Mouse (Mus musculus) forebrain, embryonic 14.5 days (tissue): ENCODE data around the gene Ybx1. TPM values are rescaled to one million over a fixed set of nuclear protein-coding genes. Genes with fewer than 3 reads are reported as not detected.
"Not testable (repeated sequence)": the region's sequence is repeated elsewhere in the genome, so short reads cannot be mapped to it uniquely, and the experiment has no call there.

ENCODE experiments used
- ATAC-seq: fragments of 200-750 bp; cut with Nextera tagmentation; 2 replicates; pipeline ENCODE4 v1.8.0; 2017; ENCODE audit warnings: mild to moderate bottlenecking, moderate library complexity
- DNase-seq: peaks from one replicate; pipeline ENCODE4 v3.0.0-alpha.2; 2015; ENCODE audit warnings: low spot score
- H3K27ac ChIP-seq: fragments of 300-500 bp; sonication (generic); 2 replicates; pipeline ENCODE4 v1.5.1; 2014; ENCODE audit warnings: low read depth, mild to moderate bottlenecking, control low read depth, low read length, moderate library complexity
- H3K27me3 ChIP-seq: fragments of 300-500 bp; sonication (generic); replicated peaks from 2 replicates; pipeline ENCODE4 v1.6.1; 2014; ENCODE audit warnings: low read length, control low read depth, mixed read lengths; ENCODE audit not compliant: control insufficient read depth, insufficient read depth
- H3K36me3 ChIP-seq: fragments of 300-500 bp; sonication (generic); 2 replicates; pipeline ENCODE4 v1.6.1; 2014; ENCODE audit warnings: low read length, control low read depth; ENCODE audit not compliant: control insufficient read depth, insufficient read depth
- H3K4me1 ChIP-seq: fragments of 300-500 bp; sonication (generic); 2 replicates; pipeline ENCODE4 v1.6.1; 2014; ENCODE audit warnings: antibody characterized with exemption, low read length, control low read depth; ENCODE audit not compliant: control insufficient read depth, insufficient read depth
- H3K4me2 ChIP-seq: fragments of 300-500 bp; sonication (generic); 2 replicates; pipeline ENCODE4 v1.6.1; 2014; ENCODE audit warnings: mild to moderate bottlenecking, control low read depth, low read length
- H3K4me3 ChIP-seq: fragments of 300-500 bp; sonication (generic); 2 replicates; pipeline ENCODE4 v1.5.1; 2014; ENCODE audit warnings: low read depth, low read length, control low read depth
- H3K9ac ChIP-seq: fragments of 300-500 bp; sonication (generic); 2 replicates; pipeline ENCODE4 v1.6.1; 2014; ENCODE audit warnings: mild to moderate bottlenecking, low read length, control low read depth, moderate library complexity
- H3K9me3 ChIP-seq: fragments of 300-500 bp; sonication (generic); replicated peaks from 2 replicates; pipeline ENCODE4 v1.6.1; 2016; ENCODE audit warnings: low read length, control low read depth, mixed read lengths; ENCODE audit not compliant: control insufficient read depth
- WGBS: fragments of 180-500 bp; shearing (Covaris S2); extraction: QIAGEN DNeasy Blood & Tissue Kit; methylation state at CpG from one replicate; pipeline ENCODE4 v1.1.7; 2014; 5-methylcytosine and 5-hydroxymethylcytosine counted together
- polyA plus RNA-seq: library from polyadenylated mRNA; unstranded; fragments of >200 nt; fragmentation: Nextera tagmentation; extraction: Ambion mirVana; gene quantifications from 2 replicates; pipeline ENCODE4 v1.2.1, GENCODE M21; 2014

Gene Ybx1
- polyA plus RNA-seq, 1 experiment from 2014 or later: 963 TPM

DNA sequence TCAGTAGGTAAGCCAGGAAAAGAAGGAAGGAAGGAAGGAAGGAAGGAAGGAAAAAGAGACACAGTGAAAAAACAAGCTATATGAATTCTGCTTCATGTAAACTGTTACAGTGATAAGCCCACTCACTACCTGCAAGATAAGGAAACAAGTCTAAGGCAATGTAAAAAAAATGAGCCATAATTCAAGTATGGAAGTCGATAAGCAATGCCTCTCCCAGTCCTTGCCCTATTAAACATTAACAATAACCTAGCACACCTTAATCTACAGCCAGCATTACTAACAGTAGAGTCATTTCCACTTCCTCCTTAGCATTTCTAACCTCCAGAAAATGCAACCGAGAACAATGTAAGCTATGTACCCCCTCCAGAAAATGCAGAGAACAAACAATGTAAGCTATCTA lies 9.1 kb downstream of the Ybx1 start:
- Histone ChIP-seq H3K4me3 (no peak overlapping the region), H3K9ac (no peak overlapping the region), H3K9me3 (no peaks in the 10 kb centered on the region), H3K27ac (no peak overlapping the region), H3K4me2 (no peak overlapping the region), H3K4me1 (peaks cover 8% of the 10 kb centered on the region; the same call in 1 of the 2 replicates), H3K36me3 (peaks cover 65% of the 10 kb centered on the region), H3K27me3 (no peaks in the 10 kb centered on the region)
- ATAC-seq (no peak), DNase-seq (no peak)
- 81% methylated on average over 2 of the region's 2 CpGs for WGBS

DNA sequence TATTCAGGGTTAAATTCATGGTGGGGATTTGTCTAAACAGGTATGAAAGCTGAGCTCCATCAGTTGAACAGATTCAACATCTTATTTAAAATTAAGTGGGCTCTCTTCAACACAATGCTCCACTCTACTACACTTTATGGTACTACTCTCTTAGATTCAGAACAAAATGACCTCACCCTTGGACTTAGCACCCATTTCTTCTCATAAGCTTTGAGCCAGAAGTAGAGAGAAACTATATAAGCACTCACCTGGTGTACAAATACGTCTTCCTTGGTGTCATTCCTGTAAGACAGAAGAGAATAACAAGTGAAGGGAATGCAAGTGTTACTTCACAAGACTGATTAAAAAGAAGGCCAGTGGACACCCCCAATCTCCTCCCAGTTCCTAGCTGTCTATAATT lies 9.5 kb downstream of the Ybx1 start:
- H3K36me3 ChIP-seq: peaks cover 70% of the 10 kb centered on the region
- WGBS: 92% methylated on average over 1 of the region's 1 CpGs

DNA sequence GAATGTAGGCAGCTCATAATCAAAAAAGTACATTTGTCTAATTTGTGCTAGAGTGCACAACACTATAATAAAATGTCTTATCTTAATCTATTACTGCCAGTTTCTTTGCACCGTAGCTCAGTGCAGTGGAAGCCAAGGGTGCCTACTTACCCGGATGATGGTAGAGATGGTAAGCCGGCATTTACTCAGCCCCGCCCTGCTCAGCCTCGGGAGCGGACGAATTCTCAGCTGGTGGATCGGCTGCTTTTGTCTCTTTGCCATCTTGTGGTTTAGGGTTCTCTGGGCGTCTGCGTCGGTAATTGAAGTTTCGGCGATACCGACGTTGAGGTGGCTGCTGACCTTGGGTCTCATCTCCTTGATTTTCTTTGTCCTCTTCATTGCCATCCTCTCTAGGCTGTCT lies 15.6 kb downstream of the Ybx1 start:
- peaks cover 92% of the 10 kb centered on the region for H3K36me3 ChIP-seq
- not testable (repeated sequence) for H3K27ac ChIP-seq, H3K9me3 ChIP-seq, H3K4me2 ChIP-seq, H3K4me3 ChIP-seq, H3K4me1 ChIP-seq, H3K9ac ChIP-seq, DNase-seq, H3K27me3 ChIP-seq, ATAC-seq
- 87% methylated on average over 15 of the region's 15 CpGs for WGBS

More for the DNA sequence above, 9.5 kb downstream of the Ybx1 start:
- ATAC-seq: no peak
- H3K9ac ChIP-seq: no peak overlapping the region
- H3K4me2 ChIP-seq: no peak overlapping the region
- H3K4me3 ChIP-seq: no peak overlapping the region
- DNase-seq: no peak
- H3K27ac ChIP-seq: no peak overlapping the region
- H3K9me3 ChIP-seq: no peaks in the 10 kb centered on the region
- no peaks in the 10 kb centered on the region for H3K27me3 ChIP-seq
- H3K4me1 ChIP-seq: peaks cover 6% of the 10 kb centered on the region; the same call in 1 of the 2 replicates

DNA sequence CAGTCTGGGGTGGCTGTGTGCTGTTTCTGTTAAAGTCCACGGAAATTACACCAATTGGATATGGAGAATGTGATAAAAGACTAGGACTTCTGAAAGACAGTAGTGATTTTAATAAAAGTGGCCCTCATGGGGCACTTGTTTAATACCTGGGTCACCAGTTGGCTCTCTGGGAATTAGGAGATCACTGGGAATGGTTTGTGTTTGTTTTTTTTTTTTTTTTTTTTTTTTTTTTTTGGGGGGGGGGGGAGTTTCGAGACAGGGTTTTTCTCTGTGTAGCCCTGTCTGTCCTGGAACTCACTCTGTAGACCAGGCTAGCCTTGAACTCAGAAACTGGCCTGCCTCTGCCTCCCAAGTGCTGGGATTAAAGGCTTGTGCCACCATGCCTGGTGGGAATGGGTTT lies 18.7 kb downstream of the Ybx1 start:
- ATAC-seq (no peak), DNase-seq (no peak)
- Histone ChIP-seq H3K27ac (no peak overlapping the region), H3K4me3 (no peak overlapping the region), H3K36me3 (peaks cover 92% of the 10 kb centered on the region), H3K4me2 (no peak overlapping the region), H3K9ac (no peak overlapping the region), H3K27me3 (no peaks in the 10 kb centered on the region), H3K9me3 (no peaks in the 10 kb centered on the region), H3K4me1 (no peaks in the 10 kb centered on the region)
- WGBS: 83% methylated on average over 2 of the region's 2 CpGs

DNA sequence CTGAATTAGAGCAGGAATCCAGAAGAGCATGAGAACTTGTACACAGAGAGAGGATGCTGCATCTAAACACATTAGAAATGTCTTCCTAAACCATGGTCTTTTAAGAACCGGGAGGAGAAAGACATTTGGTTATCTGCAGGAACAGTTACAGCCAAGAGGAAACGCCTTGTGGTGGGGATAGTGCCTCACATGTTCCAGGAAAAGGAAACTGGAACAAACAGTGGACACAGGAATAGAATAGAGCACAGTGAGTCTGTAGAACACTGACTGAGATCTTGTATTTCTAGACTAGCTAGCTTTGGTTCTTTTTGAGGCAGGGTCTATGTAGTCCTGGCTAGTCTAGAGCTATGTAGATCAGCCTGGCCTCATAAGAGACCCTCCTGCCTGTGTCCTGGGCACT lies 19.2 kb downstream of the Ybx1 start:
- ATAC-seq: no peak
- no peak overlapping the region for H3K4me3 ChIP-seq
- H3K9ac ChIP-seq: no peak overlapping the region
- 90% methylated on average over 2 of the region's 2 CpGs for WGBS
- DNase-seq: no peak
- no peak overlapping the region for H3K4me2 ChIP-seq
- no peaks in the 10 kb centered on the region for H3K9me3 ChIP-seq
- no peak overlapping the region for H3K27ac ChIP-seq
- H3K27me3 ChIP-seq: no peaks in the 10 kb centered on the region
- H3K4me1 ChIP-seq: no peaks in the 10 kb centered on the region
- H3K36me3 ChIP-seq: peaks cover 92% of the 10 kb centered on the region

DNA sequence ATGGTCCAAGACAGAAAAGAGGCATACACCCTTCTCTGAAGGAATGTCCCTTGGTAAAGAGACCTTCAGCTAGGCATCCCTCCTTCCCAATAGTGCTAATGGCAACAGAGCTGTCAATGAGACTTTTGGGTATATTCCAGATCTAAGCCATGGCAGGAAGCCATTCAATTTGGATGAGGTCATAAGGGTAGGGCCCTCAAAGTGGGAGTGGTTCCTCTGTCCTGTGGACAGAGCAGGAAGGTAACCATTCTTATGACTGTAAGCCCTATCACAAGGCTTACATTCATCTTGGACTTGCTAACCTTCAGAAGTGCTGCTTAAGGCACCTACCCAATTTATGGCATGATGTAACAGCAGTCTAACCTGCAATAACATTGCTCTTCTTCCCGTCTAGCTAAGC lies 19.8 kb downstream of the Ybx1 start:
- H3K9me3 ChIP-seq: no peaks in the 10 kb centered on the region
- H3K4me1 ChIP-seq: no peaks in the 10 kb centered on the region
- H3K27ac ChIP-seq: no peak overlapping the region
- no peak overlapping the region for H3K4me2 ChIP-seq
- H3K9ac ChIP-seq: no peak overlapping the region
- ATAC-seq: no peak
- no peak for DNase-seq
- 83% methylated on average over 1 of the region's 1 CpGs for WGBS
- H3K36me3 ChIP-seq: peaks cover 92% of the 10 kb centered on the region
- H3K27me3 ChIP-seq: no peaks in the 10 kb centered on the region
- H3K4me3 ChIP-seq: no peak overlapping the region

DNA sequence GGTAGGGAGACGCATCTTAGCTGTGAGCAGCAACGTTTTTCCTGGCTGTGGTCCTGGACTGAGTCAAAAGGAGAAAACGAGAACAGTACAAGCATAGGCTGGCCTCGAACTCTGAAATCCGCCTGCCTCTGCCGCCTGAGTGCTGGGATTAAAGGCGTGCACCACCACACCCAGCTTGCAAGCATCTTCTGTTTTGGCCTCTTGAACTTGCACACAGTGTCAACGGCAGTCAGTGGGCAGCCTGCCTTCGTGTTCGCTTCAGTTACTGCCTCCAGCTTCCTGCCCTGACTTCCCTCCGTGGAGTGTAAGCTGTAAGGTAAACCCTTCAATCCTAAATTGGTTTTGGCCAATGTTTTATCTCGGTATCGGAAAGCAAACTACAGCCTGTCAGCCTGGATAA lies 27.8 kb downstream of the Ybx1 start:
- WGBS: 79% methylated on average over 13 of the region's 13 CpGs
- no peaks in the 10 kb centered on the region for H3K9me3 ChIP-seq
- H3K36me3 ChIP-seq: peaks cover 28% of the 10 kb centered on the region
- no peak overlapping the region for H3K27ac ChIP-seq
- no peaks in the 10 kb centered on the region for H3K4me1 ChIP-seq
- no peak overlapping the region for H3K4me2 ChIP-seq
- H3K9ac ChIP-seq: no peak overlapping the region
- H3K4me3 ChIP-seq: no peak overlapping the region
- no peak for ATAC-seq
- DNase-seq: no peak
- H3K27me3 ChIP-seq: no peaks in the 10 kb centered on the region

DNA sequence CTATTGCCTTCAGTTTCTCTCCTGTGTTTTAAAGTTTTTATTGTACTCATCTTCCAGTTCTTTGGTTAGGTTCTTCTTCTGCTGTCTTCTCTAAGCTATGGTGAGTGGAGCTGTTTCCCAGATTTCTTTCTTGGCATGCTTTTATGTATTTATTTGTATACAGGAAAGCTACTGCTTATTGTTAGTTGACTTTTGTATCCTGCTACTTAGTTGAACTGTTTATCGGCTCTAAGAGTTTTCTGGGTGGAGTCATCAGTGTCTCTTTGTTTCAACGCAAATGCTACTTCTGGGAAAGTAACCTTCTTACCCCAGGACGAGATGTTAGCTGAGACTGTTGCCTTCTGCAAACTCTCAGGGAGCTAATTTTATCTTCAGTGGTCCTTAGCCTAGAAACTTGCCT lies 30.9 kb downstream of the Ybx1 start:
- Histone ChIP-seq H3K9ac (no peak overlapping the region), H3K4me2 (no peak overlapping the region), H3K9me3 (no peaks in the 10 kb centered on the region), H3K27me3 (no peaks in the 10 kb centered on the region), H3K27ac (no peak overlapping the region), H3K36me3 (peaks cover 3% of the 10 kb centered on the region; the same call in 1 of the 2 replicates), H3K4me1 (no peaks in the 10 kb centered on the region), H3K4me3 (no peak overlapping the region)
- DNase-seq: no peak
- 67% methylated on average over 3 of the region's 3 CpGs for WGBS
- no peak for ATAC-seq

DNA sequence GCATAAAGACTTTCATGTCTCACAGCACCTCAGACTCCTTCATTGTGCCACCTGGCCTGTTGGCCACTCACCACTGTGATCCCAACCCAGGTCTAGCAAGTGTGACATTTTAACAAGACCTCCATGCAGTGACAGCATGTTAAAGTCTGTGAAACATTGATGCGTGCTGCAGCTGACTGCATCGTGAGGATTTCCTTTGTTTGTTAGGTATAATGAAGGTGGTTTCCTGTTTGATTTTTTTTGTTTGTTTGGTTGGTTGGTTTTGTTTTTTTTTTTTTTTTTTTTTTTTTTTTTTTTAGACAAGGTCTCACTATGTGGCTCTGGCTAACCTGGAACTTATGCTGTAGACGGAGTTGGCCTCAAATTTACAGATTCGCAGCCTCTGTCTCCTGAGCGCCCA lies 31.9 kb downstream of the Ybx1 start:
- 89% methylated on average over 5 of the region's 5 CpGs for WGBS
- no peaks in the 10 kb centered on the region for H3K36me3 ChIP-seq
- no peak overlapping the region for H3K27ac ChIP-seq
- DNase-seq (no peak), ATAC-seq (no peak)
- no peaks in the 10 kb centered on the region for H3K4me1 ChIP-seq
- H3K9ac ChIP-seq: no peak overlapping the region
- H3K9me3 ChIP-seq: no peaks in the 10 kb centered on the region
- no peak overlapping the region for H3K4me2 ChIP-seq
- no peaks in the 10 kb centered on the region for H3K27me3 ChIP-seq
- no peak overlapping the region for H3K4me3 ChIP-seq
